Mouse (Mus musculus) CD8-positive naive resting alpha-beta T cell, adult 57 days (primary cell): ENCODE data around the gene Olfr250. TPM values are rescaled to one million over a fixed set of nuclear protein-coding genes. Genes with fewer than 3 reads are reported as not detected.

Experiments
- total RNA-seq: library from RNA; stranded (reverse); gene quantifications from one replicate; pipeline ENCODE4 v1.2.4, GENCODE M21; 2023

The Olfr250 gene
- not detected for total RNA-seq

DNA sequence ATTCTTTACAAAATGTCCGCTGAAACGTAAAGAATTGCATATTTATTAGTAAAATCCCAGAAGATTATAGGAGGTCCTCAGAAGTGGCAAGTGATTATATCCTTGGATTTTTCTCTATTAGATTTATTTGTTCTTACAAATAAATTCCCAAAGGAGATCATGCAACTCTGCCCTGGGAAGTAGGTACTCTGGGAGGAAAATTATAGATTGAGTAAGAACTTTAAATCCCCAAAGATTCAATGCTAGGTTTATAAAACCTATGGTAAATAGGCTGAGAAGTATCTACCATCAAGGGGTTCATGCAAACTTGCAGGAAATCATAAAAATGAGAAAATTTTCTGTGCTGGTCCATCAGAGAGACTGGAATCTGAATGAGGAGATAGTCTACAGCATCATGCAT is at the start of gene Olfr250:
Gene Olfr250, plus strand, starts transcription at position 301 of the 400 bp plus-strand sequence.

DNA sequence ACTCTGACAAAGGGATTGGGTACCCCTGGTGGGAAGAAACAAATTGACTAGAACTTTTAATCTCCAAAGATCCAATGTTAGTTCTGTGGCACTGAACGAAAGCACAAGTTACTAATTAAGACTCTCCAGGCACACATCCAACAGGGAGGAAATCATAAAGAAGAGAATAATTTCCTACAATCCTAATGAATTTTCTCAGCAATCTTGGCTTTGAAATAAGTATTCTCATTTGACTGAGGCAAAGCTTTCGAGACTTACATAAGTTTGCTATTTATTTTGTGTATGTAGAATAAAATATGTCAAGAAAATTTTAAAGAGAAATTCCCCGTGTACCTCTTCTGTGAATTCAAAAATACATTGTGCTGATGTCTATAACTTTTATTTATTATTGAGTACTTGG is 37.9 kb upstream of the Olfr250 start, which contains the start of gene Olfr25:
Gene Olfr25, plus strand, starts transcription at position 301 of the 400 bp plus-strand sequence.

DNA sequence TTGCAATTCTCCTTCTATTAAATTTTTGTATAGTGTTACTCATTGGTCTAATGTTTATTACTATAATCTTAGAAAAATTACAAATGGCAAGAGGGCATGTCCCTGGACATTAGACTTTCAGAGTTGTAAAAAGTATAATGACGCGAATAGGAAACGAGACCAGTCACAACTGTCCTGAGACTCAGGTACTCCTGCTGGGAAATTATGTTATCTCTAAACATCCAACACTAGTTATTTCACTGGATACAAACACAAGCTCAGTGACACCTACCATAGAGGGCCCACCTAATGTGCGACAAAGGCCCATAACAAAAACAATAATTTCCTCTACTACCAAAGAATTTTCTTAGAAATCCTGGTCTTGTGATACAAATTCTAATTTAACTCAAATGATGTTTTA is 18.6 kb upstream of the Olfr250 start, which contains the start of gene Olfr898:
Gene Olfr898, plus strand, starts transcription at position 301 of the 400 bp plus-strand sequence.

DNA sequence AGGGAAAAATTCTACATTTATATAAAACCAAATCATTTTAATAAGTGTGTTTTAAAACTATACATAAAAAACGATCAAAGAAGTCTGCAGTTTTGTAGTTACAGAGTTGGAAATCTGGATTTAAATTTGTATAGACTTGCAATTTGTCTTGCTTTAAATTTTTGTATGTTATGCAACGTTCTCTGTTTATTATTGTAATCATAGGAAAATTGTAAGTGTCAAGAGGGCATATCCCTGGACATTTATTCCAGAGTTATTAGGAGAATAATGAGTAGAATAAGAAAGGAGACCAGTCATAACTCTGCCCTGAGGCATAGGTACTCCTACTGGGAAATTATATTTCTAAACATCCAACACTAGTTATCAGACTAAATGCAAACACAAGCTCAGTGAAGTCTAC is 10.1 kb downstream of the Olfr250 start, which contains the start of gene Olfr251:
Gene Olfr251, plus strand, starts transcription at position 301 of the 400 bp plus-strand sequence.

DNA sequence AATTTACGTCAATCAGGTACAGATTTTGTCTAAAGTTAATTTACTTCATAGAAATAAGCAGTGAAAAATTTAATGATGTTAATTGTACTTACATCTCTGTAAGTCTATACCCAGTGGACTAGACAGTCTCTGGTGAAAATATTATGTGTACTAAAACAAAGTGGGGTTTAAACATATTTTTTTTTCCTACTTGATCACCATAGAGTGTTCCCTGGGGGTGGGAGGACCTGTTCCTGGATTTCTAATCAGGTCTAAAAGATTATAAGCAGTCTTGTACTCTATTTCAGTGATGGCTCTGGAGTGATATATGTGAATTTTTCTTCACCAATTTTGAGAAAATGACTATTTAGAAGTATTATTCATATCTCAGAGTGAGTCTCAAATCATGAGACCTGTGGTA is 34.7 kb downstream of the Olfr250 start, which contains the start of gene Olfr147:
Gene Olfr147, plus strand, starts transcription at position 301 of the 400 bp plus-strand sequence.

Other genes with a start within 250 kb of the Olfr250 start
- gene Olfr890, start 224.4 kb upstream of the Olfr250 start, total RNA-seq: not detected
- gene Olfr891, start 186.1 kb upstream of the Olfr250 start, total RNA-seq: not detected
- not detected for gene Olfr893, start 158.5 kb upstream of the Olfr250 start, total RNA-seq
- not detected for gene Olfr894, start 148.8 kb upstream of the Olfr250 start, total RNA-seq
- not detected for gene Olfr143, start 114.1 kb upstream of the Olfr250 start, total RNA-seq
- gene Olfr895, start 99.0 kb upstream of the Olfr250 start, total RNA-seq: not detected
- gene Olfr896-ps1, start 75.8 kb upstream of the Olfr250 start, total RNA-seq: not detected
- not detected for gene Olfr25, start 37.8 kb upstream of the Olfr250 start, total RNA-seq
- gene Olfr898, start 18.5 kb upstream of the Olfr250 start, total RNA-seq: not detected
- gene Olfr251, start 10.2 kb downstream of the Olfr250 start, total RNA-seq: not detected
- not detected for gene Olfr147, start 34.8 kb downstream of the Olfr250 start, total RNA-seq
- not detected for gene Olfr901, start 62.6 kb downstream of the Olfr250 start, total RNA-seq
- not detected for gene Olfr902, start 80.8 kb downstream of the Olfr250 start, total RNA-seq
- not detected for gene Olfr904, start 96.2 kb downstream of the Olfr250 start, total RNA-seq
- gene Olfr905, start 104.2 kb downstream of the Olfr250 start, total RNA-seq: 0.12 TPM
- not detected for gene Olfr906, start 120.2 kb downstream of the Olfr250 start, total RNA-seq
- not detected for gene Olfr907, start 128.9 kb downstream of the Olfr250 start, total RNA-seq
- not detected for gene Olfr911-ps1, start 154.7 kb downstream of the Olfr250 start, total RNA-seq
- not detected for gene Olfr910, start 171.0 kb downstream of the Olfr250 start, total RNA-seq
- not detected for gene Olfr912, start 213.3 kb downstream of the Olfr250 start, total RNA-seq
- gene Olfr913, start 225.9 kb downstream of the Olfr250 start, total RNA-seq: not detected
- gene Olfr914, start 238.2 kb downstream of the Olfr250 start, total RNA-seq: not detected